Mouse (Mus musculus) kidney, embryonic 15.5 days (tissue): Measurements from ENCODE around the gene Cotl1. TPM values are rescaled to one million over a fixed set of nuclear protein-coding genes. Genes with fewer than 3 reads are reported as not detected.
A peak's percentile ranks its signal among the peaks of the same experiment; 100 is the strongest.
"Not testable (repeated sequence)": the region's sequence is repeated elsewhere in the genome, so short reads cannot be mapped to it uniquely, and the experiment has no call there.

ENCODE experiments used
- ATAC-seq: fragments of 200-750 bp; cut with Nextera tagmentation; replicated peaks from 2 replicates; pipeline ENCODE4 v1.8.0; 2017; ENCODE audit warnings: moderate TSS enrichment; ENCODE audit not compliant: low FRiP score
- H3K27ac ChIP-seq: fragments of 300-500 bp; sonication (generic); 2 replicates; pipeline ENCODE4 v1.5.1; 2015; ENCODE audit warnings: mild to moderate bottlenecking, inconsistent platforms
- H3K27me3 ChIP-seq: fragments of 300-500 bp; sonication (generic); 2 replicates; pipeline ENCODE4 v1.6.1; 2015; ENCODE audit warnings: inconsistent platforms
- H3K36me3 ChIP-seq: fragments of 300-500 bp; sonication (generic); 2 replicates; pipeline ENCODE4 v1.6.1; 2015; ENCODE audit warnings: inconsistent platforms
- H3K4me1 ChIP-seq: fragments of 300-500 bp; sonication (generic); 2 replicates; pipeline ENCODE4 v1.6.1; 2015; ENCODE audit warnings: inconsistent platforms
- H3K4me2 ChIP-seq: fragments of 300-500 bp; sonication (generic); 2 replicates; pipeline ENCODE4 v1.6.1; 2015; ENCODE audit warnings: moderate library complexity, mild to moderate bottlenecking, inconsistent platforms
- H3K4me3 ChIP-seq: fragments of 300-500 bp; sonication (generic); replicated peaks from 2 replicates; pipeline ENCODE4 v1.5.1; 2015; ENCODE audit warnings: mild to moderate bottlenecking, inconsistent platforms
- H3K9ac ChIP-seq: fragments of 300-500 bp; sonication (generic); 2 replicates; pipeline ENCODE4 v1.6.1; 2015; ENCODE audit warnings: mild to moderate bottlenecking, inconsistent platforms
- H3K9me3 ChIP-seq: fragments of 300-500 bp; sonication (generic); replicated peaks from 2 replicates; pipeline ENCODE4 v1.6.1; 2016; ENCODE audit warnings: inconsistent platforms
- WGBS: fragments of 180-500 bp; shearing (Covaris S2); methylation state at CpG from one replicate; pipeline ENCODE4 v1.1.7; 2015; ENCODE audit warnings: mixed read lengths; 5-methylcytosine and 5-hydroxymethylcytosine counted together
- polyA plus RNA-seq: library from polyadenylated mRNA; unstranded; fragments of >200 nt; fragmentation: Nextera tagmentation; extraction: Ambion mirVana; gene quantifications from 2 replicates; pipeline ENCODE4 v1.2.1, GENCODE M21; 2015

Gene Cotl1
- polyA plus RNA-seq, 1 experiment from 2014 or later, result 138 TPM

DNA sequence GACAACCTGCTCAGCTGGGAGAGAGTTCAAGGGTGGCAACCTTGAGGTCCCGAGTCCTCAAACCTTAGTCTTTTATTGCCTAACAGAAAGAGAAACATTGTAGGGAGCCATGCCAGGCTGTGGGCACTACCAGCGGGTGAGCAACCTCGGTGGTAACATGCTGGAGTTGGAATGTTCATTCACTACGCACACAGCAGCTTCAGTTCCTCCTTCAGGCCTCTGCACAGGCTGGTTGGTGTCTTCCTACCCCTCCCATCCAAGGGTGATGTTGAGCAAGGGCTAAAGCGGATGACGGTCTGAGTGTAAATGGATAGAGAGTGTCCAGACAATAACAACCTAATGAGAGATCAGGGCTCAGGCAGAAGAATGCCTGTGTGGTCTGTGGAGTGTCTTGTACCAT is 17.4 kb upstream of the Cotl1 start:
- Histone ChIP-seq H3K27ac (no peak overlapping the region), H3K4me2 (no peak overlapping the region), H3K9me3 (no peaks in the 10 kb centered on the region), H3K4me3 (no peak overlapping the region), H3K9ac (no peak overlapping the region), H3K27me3 (0 out of 2 replicates have a peak, but pooled peaks cover 10% of the 10 kb centered on the region), H3K4me1 (peaks cover 11% of the 10 kb centered on the region), H3K36me3 (no peaks in the 10 kb centered on the region)
- 74% methylated on average over 6 of the region's 6 CpGs for WGBS
- no peak for ATAC-seq

DNA sequence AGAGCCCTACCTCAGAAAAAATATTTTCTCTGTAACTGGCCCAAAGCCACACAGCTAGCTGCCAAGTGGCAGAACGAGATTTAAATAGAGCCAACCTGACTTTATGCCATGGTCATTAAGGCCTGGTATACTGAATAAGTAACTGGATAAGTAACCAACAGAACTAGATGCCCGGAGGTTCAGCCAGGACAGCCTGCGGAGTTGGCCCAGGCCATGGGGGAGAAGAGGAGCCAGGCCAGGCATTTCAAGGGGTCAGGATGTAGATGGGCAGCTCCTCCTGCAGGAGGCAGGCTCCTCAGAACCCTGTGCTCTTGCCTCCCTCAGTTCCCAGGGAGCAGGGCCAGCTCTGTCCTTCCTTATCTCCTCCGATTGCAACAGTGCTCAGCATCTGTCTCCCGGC is 15.3 kb upstream of the Cotl1 start:
- no peak overlapping the region for H3K9ac ChIP-seq
- H3K36me3 ChIP-seq, result no peaks in the 10 kb centered on the region
- H3K4me3 ChIP-seq, result no peak overlapping the region
- ATAC-seq, result no peak
- no peak overlapping the region for H3K4me2 ChIP-seq
- H3K27ac ChIP-seq, result no peak overlapping the region
- 0 out of 2 replicates have a peak, but pooled peaks cover 10% of the 10 kb centered on the region for H3K27me3 ChIP-seq
- H3K9me3 ChIP-seq, result no peaks in the 10 kb centered on the region
- H3K4me1 ChIP-seq, result no peaks in the 10 kb centered on the region
- WGBS, result 87% methylated on average over 5 of the region's 5 CpGs

DNA sequence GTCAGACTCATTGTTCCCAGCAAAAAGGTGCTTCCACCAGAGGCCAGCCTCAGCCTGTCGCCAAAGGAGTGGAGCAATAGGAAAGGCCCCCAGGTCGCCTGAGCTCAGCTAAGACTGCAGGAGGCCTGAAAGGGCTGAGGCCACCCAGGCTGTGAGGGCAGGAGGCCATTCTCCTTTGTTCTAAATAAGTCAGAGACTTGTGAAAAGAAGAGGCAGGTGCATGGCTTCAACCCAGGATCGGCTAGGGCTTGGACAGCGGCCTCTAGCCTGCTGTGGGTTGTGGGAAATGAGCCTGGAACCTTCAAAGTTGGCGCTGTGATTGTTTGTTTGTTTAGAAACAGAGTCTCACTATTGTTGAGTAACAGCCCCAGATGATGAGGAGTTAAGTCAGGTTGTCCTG is 13.7 kb upstream of the Cotl1 start:
- H3K27me3 ChIP-seq, result 0 out of 2 replicates have a peak, but pooled peaks cover 3% of the 10 kb centered on the region
- H3K27ac ChIP-seq, result no peak overlapping the region
- no peak overlapping the region for H3K9ac ChIP-seq
- ATAC-seq, result no peak
- 39% methylated on average over 5 of the region's 5 CpGs for WGBS
- H3K4me1 ChIP-seq, result no peaks in the 10 kb centered on the region
- 0 out of 2 replicates have a peak, but pooled peaks cover 4% of the 10 kb centered on the region for H3K9me3 ChIP-seq
- H3K4me3 ChIP-seq, result no peak overlapping the region
- H3K36me3 ChIP-seq, result no peaks in the 10 kb centered on the region
- H3K4me2 ChIP-seq, result no peak overlapping the region

DNA sequence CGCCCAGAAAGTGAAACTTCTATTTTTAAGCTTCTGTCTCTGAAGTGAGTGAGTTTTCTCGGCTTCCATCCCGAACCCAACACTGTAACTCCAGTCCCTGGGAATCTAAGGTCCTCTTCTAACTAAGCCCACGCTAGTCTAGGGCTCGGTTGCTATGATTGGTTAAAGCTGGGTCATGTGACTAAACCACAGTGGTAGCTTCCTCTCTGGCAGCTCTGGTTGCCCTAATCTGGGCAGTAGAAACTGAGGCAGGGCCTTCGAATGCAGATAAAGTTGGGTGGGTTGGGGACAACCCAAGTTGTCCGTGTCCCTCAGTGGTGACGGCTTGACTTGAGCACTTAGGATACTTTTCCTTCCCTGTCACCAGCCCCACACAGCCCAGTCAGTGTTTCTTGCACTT is 13.2 kb upstream of the Cotl1 start:
- no peaks in the 10 kb centered on the region for H3K27me3 ChIP-seq
- H3K9ac ChIP-seq, result no peak overlapping the region
- H3K27ac ChIP-seq, result no peak overlapping the region
- WGBS, result 73% methylated on average over 8 of the region's 8 CpGs
- no peak overlapping the region for H3K4me2 ChIP-seq
- no peaks in the 10 kb centered on the region for H3K4me1 ChIP-seq
- no peak overlapping the region for H3K4me3 ChIP-seq
- no peak for ATAC-seq
- 0 out of 2 replicates have a peak, but pooled peaks cover 4% of the 10 kb centered on the region for H3K9me3 ChIP-seq
- H3K36me3 ChIP-seq, result no peaks in the 10 kb centered on the region

DNA sequence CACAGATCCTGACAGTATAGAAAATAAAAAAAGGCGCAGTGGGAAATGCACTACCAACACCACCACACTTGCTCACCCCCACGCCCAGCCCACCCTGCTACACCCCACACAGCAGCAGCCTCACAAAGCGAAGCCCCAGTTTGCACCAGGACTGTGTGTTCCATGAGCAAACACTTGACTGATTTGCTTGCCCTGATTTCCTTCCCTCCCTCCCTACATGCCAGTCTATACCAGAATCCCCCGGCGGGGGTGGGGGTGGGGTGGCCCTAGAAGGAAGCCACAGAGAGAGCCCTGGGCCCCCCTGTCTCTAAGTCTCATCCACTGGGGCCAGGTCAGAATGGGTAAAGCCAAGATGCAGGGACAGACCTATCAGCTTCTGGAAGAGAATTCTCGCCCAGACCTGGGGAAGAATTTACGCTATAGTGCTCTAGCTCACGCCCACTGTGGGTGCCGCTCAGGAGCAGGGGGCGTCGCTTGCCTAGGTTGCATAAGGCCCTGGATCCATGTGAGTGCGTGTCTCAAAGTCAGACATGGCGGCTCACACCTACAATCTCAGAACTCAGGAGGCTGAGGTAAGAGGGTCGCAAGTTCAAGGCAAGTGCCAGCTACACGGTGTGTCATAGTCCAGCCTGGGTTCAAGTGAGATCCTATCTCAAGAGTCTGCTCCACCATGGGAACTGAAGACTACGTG is 7.0 kb upstream of the Cotl1 start:
- Histone ChIP-seq H3K27me3 (peaks cover 5% of the 10 kb centered on the region; the same call in 1 of the 2 replicates), H3K27ac (no peak overlapping the region), H3K4me3 (no peak overlapping the region), H3K36me3 (no peaks in the 10 kb centered on the region), H3K4me2 (no peak overlapping the region), H3K9me3 (0 out of 2 replicates have a peak, but pooled peaks cover 4% of the 10 kb centered on the region), H3K4me1 (peaks cover 4% of the 10 kb centered on the region; the same call in 1 of the 2 replicates), H3K9ac (no peak overlapping the region)
- WGBS, result 85% methylated on average over 16 of the region's 16 CpGs
- no peak for ATAC-seq

DNA sequence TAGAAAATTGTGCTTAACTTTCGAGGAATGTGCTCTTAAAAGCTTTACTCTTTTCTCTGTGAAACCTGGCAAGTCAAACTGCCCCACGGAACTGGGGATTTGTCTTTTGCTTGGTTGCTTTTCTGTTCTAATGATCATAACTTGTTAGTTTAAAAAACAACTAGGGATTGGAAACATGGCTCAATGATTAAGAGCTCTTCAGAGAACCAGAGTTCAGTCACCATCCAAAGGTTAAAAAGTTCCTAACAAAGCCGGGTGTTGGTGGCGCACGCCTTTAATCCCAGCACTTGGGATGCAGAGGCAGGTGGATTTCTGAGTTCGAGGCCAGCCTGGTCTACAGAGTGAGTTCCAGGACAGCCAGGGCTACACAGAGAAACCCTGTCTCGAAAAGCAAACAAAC is 5.4 kb upstream of the Cotl1 start:
- H3K4me2 ChIP-seq, H3K9me3 ChIP-seq, H3K27ac ChIP-seq, ATAC-seq, H3K9ac ChIP-seq, H3K4me3 ChIP-seq, H3K27me3 ChIP-seq, H3K36me3 ChIP-seq: not testable (repeated sequence)
- WGBS, result 76% methylated on average over 7 of the region's 7 CpGs
- peaks cover 14% of the 10 kb centered on the region for H3K4me1 ChIP-seq

DNA sequence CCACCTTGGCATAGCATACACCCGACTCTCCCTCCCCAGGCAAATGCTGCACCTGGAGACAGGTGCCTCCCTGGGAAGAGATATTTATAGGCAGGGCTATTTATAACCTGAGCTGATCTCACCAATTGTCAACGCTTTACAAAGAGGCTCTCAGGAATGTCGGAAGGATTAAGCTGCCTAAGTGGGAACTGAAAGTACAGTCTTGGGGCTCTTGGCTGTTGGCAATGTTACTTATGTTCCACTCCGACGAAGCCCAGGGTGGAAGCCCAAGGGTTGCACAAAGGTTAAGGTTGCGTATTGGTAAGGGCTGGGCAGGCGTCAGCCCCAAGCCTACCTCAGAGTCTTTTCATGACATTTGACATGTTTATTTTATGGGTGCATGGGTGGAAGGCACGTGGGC is 4.2 kb upstream of the Cotl1 start:
- 0 out of 2 replicates have a peak, but pooled peaks cover 4% of the 10 kb centered on the region for H3K9me3 ChIP-seq
- no peak overlapping the region for H3K27ac ChIP-seq
- no peaks in the 10 kb centered on the region for H3K36me3 ChIP-seq
- no peak overlapping the region for H3K9ac ChIP-seq
- H3K4me3 ChIP-seq, result no peak overlapping the region
- H3K4me1 ChIP-seq, result peaks cover 20% of the 10 kb centered on the region
- H3K4me2 ChIP-seq, result no peak overlapping the region
- peaks cover 5% of the 10 kb centered on the region; the same call in 1 of the 2 replicates for H3K27me3 ChIP-seq
- ATAC-seq, result no peak
- WGBS, result 35% methylated on average over 8 of the region's 8 CpGs

DNA sequence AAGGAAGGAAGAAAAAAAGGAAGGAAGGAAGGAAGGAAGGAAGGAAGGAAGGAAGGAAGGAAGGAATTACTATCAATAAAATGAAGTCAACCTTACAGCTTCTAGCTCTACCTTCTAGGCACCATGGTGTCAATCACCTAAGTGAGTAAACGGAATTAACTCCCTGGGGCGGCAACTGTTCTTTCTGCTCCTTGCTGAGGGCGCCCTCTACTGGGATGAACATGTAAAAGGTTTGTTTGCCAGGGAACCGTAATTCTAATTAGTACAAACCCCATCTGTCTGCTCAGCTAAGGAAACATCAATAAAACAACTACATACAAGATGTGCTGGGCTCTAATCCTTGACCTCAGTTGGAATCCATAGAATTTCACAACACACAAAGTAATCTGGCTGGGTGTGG is 3.1 kb upstream of the Cotl1 start:
- Histone ChIP-seq H3K4me2 (no peak overlapping the region), H3K4me1 (peaks cover 31% of the 10 kb centered on the region), H3K9me3 (no peaks in the 10 kb centered on the region), H3K36me3 (no peaks in the 10 kb centered on the region), H3K4me3 (no peak overlapping the region), H3K27me3 (peaks cover 5% of the 10 kb centered on the region; the same call in 1 of the 2 replicates), H3K27ac (no peak overlapping the region), H3K9ac (no peak overlapping the region)
- 2% methylated on average over 4 of the region's 4 CpGs for WGBS
- no peak for ATAC-seq

DNA sequence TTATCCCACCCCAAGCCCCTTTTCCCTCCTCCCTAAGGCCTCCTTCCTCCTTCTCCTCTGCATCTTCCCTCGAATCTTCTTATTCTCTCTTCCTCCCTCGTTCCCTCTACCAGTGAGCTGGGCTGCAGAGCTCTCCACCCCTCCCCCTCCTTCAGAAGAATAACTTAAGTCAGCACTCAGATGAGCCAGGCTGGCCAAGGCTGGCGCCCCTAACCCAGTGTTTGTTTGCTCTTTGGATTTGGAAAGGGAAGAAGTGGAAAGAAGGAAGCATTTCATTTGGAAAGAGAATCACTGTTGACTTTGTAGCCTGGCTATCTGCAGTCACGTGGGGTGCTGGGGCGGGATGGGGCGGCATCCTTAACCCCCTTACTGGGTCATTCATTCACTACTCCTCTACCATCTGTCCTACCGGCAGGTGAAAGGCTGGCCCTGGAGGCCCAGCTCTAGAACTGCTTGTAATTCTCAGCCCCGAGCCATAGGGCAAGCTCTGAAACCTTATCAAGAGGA is 614 bp upstream of the Cotl1 start:
- H3K4me3 ChIP-seq, result peak overlapping the region; percentile 65
- H3K9me3 ChIP-seq, result no peaks in the 10 kb centered on the region
- H3K36me3 ChIP-seq, result no peaks in the 10 kb centered on the region
- H3K4me2 ChIP-seq, result peak overlapping the region; percentile 83
- peak; percentile 33 for ATAC-seq
- peak overlapping the region; percentile 64 for H3K9ac ChIP-seq
- peaks cover 5% of the 10 kb centered on the region; the same call in 1 of the 2 replicates for H3K27me3 ChIP-seq
- 11% methylated on average over 8 of the region's 8 CpGs for WGBS
- H3K27ac ChIP-seq, result peak overlapping the region; percentile 79
- peaks cover 56% of the 10 kb centered on the region for H3K4me1 ChIP-seq

DNA sequence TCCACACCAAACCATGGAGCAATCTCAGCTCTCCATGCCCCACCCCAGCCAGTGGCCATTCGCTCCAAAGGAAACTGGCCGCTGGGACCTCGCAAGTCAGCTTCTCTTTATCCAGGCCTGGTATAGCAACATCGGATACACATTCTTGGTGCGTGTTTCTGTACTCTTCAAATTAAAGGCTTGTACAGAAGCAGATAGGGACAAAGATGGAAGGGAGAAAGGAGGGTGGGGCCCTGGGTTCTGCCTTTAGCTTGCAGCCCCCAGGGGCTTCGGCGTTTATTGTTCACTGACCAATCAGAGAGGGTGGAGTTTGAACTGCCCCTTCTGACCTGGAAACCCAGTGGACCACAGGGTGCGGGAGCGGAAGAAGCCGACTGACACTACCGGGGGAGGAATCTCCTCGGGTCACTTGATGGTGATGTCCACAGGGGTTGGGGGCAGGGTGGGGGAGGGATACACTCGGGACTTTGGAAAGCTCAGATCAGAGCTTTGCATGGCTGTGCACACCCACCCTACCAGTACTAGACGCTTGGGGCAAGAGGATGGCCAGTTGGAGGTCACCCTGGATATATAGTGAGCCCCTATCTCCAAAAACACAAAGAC is 824 bp downstream of the Cotl1 start:
- Histone ChIP-seq H3K36me3 (peaks cover 11% of the 10 kb centered on the region; the same call in 1 of the 2 replicates), H3K4me3 (peak overlapping the region; percentile 65), H3K4me1 (peaks cover 62% of the 10 kb centered on the region), H3K27me3 (0 out of 2 replicates have a peak, but pooled peaks cover under 1% of the 10 kb centered on the region), H3K4me2 (peak overlapping the region; percentile 83), H3K27ac (peak overlapping the region; percentile 79), H3K9me3 (no peaks in the 10 kb centered on the region), H3K9ac (peak overlapping the region; percentile 64)
- WGBS, result 11% methylated on average over 14 of the region's 14 CpGs
- 0 out of 2 replicates have a peak, but pooled peaks have one; percentile 4 for ATAC-seq

DNA sequence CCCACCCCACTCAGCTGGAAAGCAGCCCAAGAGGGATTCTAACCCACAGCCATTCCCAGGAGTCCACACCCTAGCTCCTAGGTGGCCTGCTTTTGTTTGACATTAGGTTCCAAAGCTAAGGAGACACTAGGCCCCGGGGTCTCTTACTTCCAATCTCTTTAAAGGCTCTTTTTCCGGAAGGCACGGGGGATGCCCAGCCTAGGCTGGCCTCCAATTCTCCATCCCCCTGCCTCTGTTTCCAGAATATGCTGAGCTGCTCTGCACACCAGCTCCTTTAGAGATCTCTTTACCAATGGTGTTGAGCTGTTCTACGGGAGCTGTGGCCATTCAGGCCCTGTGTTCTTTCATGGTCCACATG is 1.4 kb downstream of the Cotl1 start:
- no peaks in the 10 kb centered on the region for H3K9me3 ChIP-seq
- H3K27me3 ChIP-seq, result no peaks in the 10 kb centered on the region
- peaks cover 14% of the 10 kb centered on the region; the same call in 1 of the 2 replicates for H3K36me3 ChIP-seq
- no peak for ATAC-seq
- H3K4me2 ChIP-seq, result peak overlapping the region; percentile 83
- peaks cover 66% of the 10 kb centered on the region for H3K4me1 ChIP-seq
- WGBS, result 64% methylated on average over 4 of the region's 4 CpGs
- H3K27ac ChIP-seq, result peak overlapping the region; percentile 79
- H3K4me3 ChIP-seq, result peak overlapping the region; percentile 65
- peak overlapping the region; percentile 64 for H3K9ac ChIP-seq
